Mouse (Mus musculus): ENCODE measurements around the gene Wbp11.

DNA sequence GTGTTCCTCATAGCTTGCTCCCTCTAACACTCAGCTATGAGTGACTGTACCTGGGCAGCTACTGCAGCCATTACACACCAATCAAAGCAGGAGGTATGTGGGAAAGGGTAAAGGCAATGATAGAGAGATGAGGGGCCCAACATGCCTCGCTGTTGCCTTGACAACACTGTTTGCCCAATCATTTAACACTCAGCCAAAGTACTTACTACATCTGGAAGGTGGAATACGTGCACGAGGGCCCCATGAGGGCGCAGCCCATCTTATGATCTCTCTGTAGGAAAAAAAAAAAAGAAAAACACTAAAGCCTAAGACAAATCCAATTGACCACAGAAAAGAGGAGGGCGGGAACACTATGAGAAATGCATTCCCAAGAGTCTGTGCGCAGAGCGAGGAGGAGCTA is 58.2 kb downstream of the Wbp11 start:
- no peak for TF ChIP-seq CTCF (conservative IDR thresholded peaks at IDR 0.05; ENCODE audit: insufficient read depth, insufficient read length, low read depth, low read length)
- TF ChIP-seq POLR2A (IDR thresholded peaks at IDR 0.05; ENCODE audit: low read depth, low read length) = no peak

Measured in kidney, adult 2 months (tissue).